Mouse (Mus musculus): ENCODE results near the gene Kcnq1.

The Kcnq1 gene

GRCm38 (mm10) chr7:143284866-143285265 is 178.7 kb downstream of the Kcnq1 start:
- H3K36me3 ChIP-seq (ENCODE audit: insufficient read depth, low read length), result peaks cover 72% of the 10 kb centered on the region
- H3K27me3 ChIP-seq (ENCODE audit: insufficient read depth, low read length), result no peaks in the 10 kb centered on the region
- peaks cover 57% of the 10 kb centered on the region for H3K4me1 ChIP-seq (replicated peaks; ENCODE audit: low read depth, low read length)
- TF ChIP-seq NANOG (IDR thresholded peaks at IDR 0.05; ENCODE audit: borderline replicate concordance, low read length) (no peak), CTCF (conservative IDR thresholded peaks at IDR 0.05; ENCODE audit: low read length) (no peak), POU5F1 (IDR thresholded peaks at IDR 0.05; ENCODE audit: borderline replicate concordance, low read length) (no peak)
- no peaks in the 10 kb centered on the region for H3K9me3 ChIP-seq (ENCODE audit: low read length)
- no peak overlapping the region for H3K4me3 ChIP-seq (replicated peaks; ENCODE audit: low read length)

DNA sequence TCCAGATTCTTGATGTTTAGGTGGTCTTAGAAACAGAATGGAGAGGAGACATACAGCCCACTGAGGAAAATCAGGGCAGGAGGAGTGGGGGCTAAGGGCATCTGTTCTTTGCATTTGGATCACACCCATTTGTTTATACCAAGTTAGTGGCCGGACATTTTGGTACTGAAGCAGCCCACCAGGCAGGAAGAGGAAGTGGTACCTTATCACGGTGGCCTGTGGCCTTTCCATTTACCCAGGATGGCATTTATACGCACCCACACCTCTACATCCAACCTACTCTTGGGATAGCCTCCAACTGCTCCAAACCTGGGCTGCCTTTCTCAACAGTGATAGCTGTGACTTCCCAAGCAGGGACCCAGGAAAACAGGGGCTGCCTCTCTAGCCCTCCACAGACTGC is 179.3 kb downstream of the Kcnq1 start:
- no peaks in the 10 kb centered on the region for H3K9me3 ChIP-seq (ENCODE audit: low read length)
- TF ChIP-seq POU5F1 (IDR thresholded peaks at IDR 0.05; ENCODE audit: borderline replicate concordance, low read length), result no peak
- no peak for TF ChIP-seq CTCF (conservative IDR thresholded peaks at IDR 0.05; ENCODE audit: low read length)
- no peak for TF ChIP-seq NANOG (IDR thresholded peaks at IDR 0.05; ENCODE audit: borderline replicate concordance, low read length)
- H3K36me3 ChIP-seq (ENCODE audit: insufficient read depth, low read length), result peaks cover 77% of the 10 kb centered on the region
- no peaks in the 10 kb centered on the region for H3K27me3 ChIP-seq (ENCODE audit: insufficient read depth, low read length)
- H3K4me1 ChIP-seq (replicated peaks; ENCODE audit: low read depth, low read length), result peaks cover 62% of the 10 kb centered on the region
- H3K4me3 ChIP-seq (replicated peaks; ENCODE audit: low read length), result no peak overlapping the region

GRCm38 (mm10) chr7:143286532-143287290 is 180.5 kb downstream of the Kcnq1 start:
- Histone ChIP-seq H3K4me1 (replicated peaks; ENCODE audit: low read depth, low read length) (peaks cover 75% of the 10 kb centered on the region), H3K9me3 (ENCODE audit: low read length) (no peaks in the 10 kb centered on the region), H3K27me3 (ENCODE audit: insufficient read depth, low read length) (no peaks in the 10 kb centered on the region), H3K4me3 (replicated peaks; ENCODE audit: low read length) (no peak overlapping the region), H3K36me3 (ENCODE audit: insufficient read depth, low read length) (peaks cover 86% of the 10 kb centered on the region)
- TF ChIP-seq POU5F1 (IDR thresholded peaks at IDR 0.05; ENCODE audit: borderline replicate concordance, low read length) (no peak), NANOG (IDR thresholded peaks at IDR 0.05; ENCODE audit: borderline replicate concordance, low read length) (no peak), CTCF (conservative IDR thresholded peaks at IDR 0.05; ENCODE audit: low read length) (no peak)

DNA sequence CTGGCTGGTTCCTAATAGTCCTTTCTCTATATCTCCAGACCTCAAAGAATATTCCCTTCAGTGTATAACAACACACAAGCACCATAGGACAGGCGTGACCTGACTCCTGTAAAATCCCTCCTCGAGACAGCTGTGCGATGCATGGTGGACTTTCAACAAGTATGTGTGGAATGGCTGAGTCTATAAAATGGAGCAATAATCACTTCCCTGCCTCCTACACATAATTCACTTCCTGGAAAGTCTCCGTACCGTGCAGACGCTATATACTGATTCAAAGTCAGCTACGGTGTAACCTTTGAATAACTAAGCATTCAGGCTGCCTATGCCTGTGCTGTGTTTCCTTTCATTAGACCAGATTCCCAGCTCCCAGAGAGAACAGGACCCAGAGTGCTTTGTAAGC is 182.0 kb downstream of the Kcnq1 start:
- Histone ChIP-seq H3K4me1 (replicated peaks; ENCODE audit: low read depth, low read length) (peaks cover 79% of the 10 kb centered on the region), H3K9me3 (ENCODE audit: low read length) (no peaks in the 10 kb centered on the region), H3K4me3 (replicated peaks; ENCODE audit: low read length) (no peak overlapping the region), H3K36me3 (ENCODE audit: insufficient read depth, low read length) (peaks cover 78% of the 10 kb centered on the region), H3K27me3 (ENCODE audit: insufficient read depth, low read length) (no peaks in the 10 kb centered on the region)
- TF ChIP-seq POU5F1 (IDR thresholded peaks at IDR 0.05; ENCODE audit: borderline replicate concordance, low read length) (no peak), CTCF (conservative IDR thresholded peaks at IDR 0.05; ENCODE audit: low read length) (no peak), NANOG (IDR thresholded peaks at IDR 0.05; ENCODE audit: borderline replicate concordance, low read length) (no peak)

GRCm38 (mm10) chr7:143289082-143289849 is 183.1 kb downstream of the Kcnq1 start:
- H3K4me3 ChIP-seq (replicated peaks; ENCODE audit: low read length), result 0 out of 2 replicates have a peak overlapping the region, but pooled peaks have one; percentile 24
- no peak for TF ChIP-seq NANOG (IDR thresholded peaks at IDR 0.05; ENCODE audit: borderline replicate concordance, low read length)
- TF ChIP-seq POU5F1 (IDR thresholded peaks at IDR 0.05; ENCODE audit: borderline replicate concordance, low read length), result no peak
- H3K9me3 ChIP-seq (ENCODE audit: low read length), result peaks cover 5% of the 10 kb centered on the region
- peaks cover 78% of the 10 kb centered on the region for H3K4me1 ChIP-seq (replicated peaks; ENCODE audit: low read depth, low read length)
- peaks cover 68% of the 10 kb centered on the region for H3K36me3 ChIP-seq (ENCODE audit: insufficient read depth, low read length)
- H3K27me3 ChIP-seq (ENCODE audit: insufficient read depth, low read length), result no peaks in the 10 kb centered on the region

DNA sequence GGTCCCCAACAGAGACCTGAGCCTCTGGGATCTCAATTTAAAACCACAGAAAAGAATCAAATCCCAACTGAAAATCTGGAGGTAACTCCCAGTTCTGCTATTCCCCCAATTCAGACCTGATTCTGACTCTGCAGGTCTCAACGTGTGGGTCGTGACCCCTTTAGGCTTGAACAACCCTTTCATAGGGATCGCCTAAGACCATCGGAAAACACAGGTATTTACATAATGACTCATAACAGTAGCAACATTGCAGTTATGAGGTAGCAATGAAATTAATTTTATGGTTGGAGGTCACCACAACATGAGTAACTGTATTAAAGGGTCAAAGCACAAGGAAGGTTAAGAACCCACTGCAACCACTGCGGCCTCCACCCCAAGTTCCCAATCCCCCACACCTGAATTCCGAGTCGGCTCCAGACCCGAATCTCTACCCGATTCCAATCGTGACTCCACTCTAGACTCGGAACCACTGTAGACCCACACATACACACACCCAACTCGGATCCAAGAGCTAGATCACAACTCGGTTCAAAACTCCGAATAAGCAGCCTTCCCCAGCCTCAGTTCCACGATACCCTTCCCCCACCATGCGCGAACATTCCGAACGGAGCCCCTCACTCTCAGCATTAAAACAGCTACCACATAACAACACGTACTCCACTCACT is 188.7 kb downstream of the Kcnq1 start:
- Histone ChIP-seq H3K4me3 (replicated peaks; ENCODE audit: low read length) (peak overlapping the region; percentile 82), H3K27me3 (ENCODE audit: insufficient read depth, low read length) (peaks cover 10% of the 10 kb centered on the region), H3K9me3 (ENCODE audit: low read length) (peaks cover 46% of the 10 kb centered on the region), H3K36me3 (ENCODE audit: insufficient read depth, low read length) (peaks cover 22% of the 10 kb centered on the region), H3K4me1 (replicated peaks; ENCODE audit: low read depth, low read length) (peaks cover 42% of the 10 kb centered on the region)
- no peak for TF ChIP-seq NANOG (IDR thresholded peaks at IDR 0.05; ENCODE audit: borderline replicate concordance, low read length)
- no peak for TF ChIP-seq CTCF (conservative IDR thresholded peaks at IDR 0.05; ENCODE audit: low read length)
- no peak for TF ChIP-seq POU5F1 (IDR thresholded peaks at IDR 0.05; ENCODE audit: borderline replicate concordance, low read length)

- peak overlapping the region; percentile 82 for H3K4me3 ChIP-seq (replicated peaks; ENCODE audit: low read length)
- peaks cover 46% of the 10 kb centered on the region for H3K9me3 ChIP-seq (ENCODE audit: low read length)
- TF ChIP-seq POU5F1 (IDR thresholded peaks at IDR 0.05; ENCODE audit: borderline replicate concordance, low read length) (0 out of 2 replicates have a peak, but pooled peaks have one; percentile 23), CTCF (conservative IDR thresholded peaks at IDR 0.05; ENCODE audit: low read length) (no peak)
- H3K4me1 ChIP-seq (replicated peaks; ENCODE audit: low read depth, low read length), result peaks cover 36% of the 10 kb centered on the region
- peaks cover 17% of the 10 kb centered on the region for H3K27me3 ChIP-seq (ENCODE audit: insufficient read depth, low read length)
- peaks cover 16% of the 10 kb centered on the region for H3K36me3 ChIP-seq (ENCODE audit: insufficient read depth, low read length)
Measured at GRCm38 (mm10) chr7:143295356-143296000, 189.3 kb downstream of the Kcnq1 start.

DNA sequence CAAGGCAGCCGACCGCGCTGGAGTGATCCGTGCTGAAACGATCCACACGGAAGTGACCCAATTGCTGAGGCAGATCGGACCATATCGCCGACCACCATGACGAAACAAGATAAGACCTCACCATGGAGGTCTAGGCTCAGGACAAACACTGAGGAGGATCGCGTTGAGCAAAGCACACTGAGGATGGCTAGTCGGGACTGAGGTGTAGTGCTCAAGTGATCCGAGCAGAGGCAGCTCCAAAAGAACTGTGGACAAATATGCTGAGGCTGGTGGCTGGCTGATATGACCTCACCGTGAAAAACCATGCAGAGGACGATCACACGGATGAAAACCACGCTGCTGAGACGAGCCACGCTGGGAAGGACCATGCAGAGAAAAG is 189.8 kb downstream of the Kcnq1 start:
- Histone ChIP-seq H3K4me1 (replicated peaks; ENCODE audit: low read depth, low read length) (peaks cover 31% of the 10 kb centered on the region), H3K27me3 (ENCODE audit: insufficient read depth, low read length) (peaks cover 22% of the 10 kb centered on the region), H3K9me3 (ENCODE audit: low read length) (peaks cover 46% of the 10 kb centered on the region), H3K36me3 (ENCODE audit: insufficient read depth, low read length) (peaks cover 12% of the 10 kb centered on the region), H3K4me3 (replicated peaks; ENCODE audit: low read length) (peak overlapping the region; percentile 82)
- TF ChIP-seq POU5F1 (IDR thresholded peaks at IDR 0.05; ENCODE audit: borderline replicate concordance, low read length), result no peak
- no peak for TF ChIP-seq CTCF (conservative IDR thresholded peaks at IDR 0.05; ENCODE audit: low read length)
- TF ChIP-seq NANOG (IDR thresholded peaks at IDR 0.05; ENCODE audit: borderline replicate concordance, low read length), result no peak
